Mouse (Mus musculus) MEL (cell line): ENCODE results near the gene Gss. TPM values are rescaled to one million over a fixed set of nuclear protein-coding genes. Genes with fewer than 3 reads are reported as not detected.

ENCODE experiments used
- DNase-seq: peaks from one replicate; pipeline ENCODE4 v3.0.0; 2011; ENCODE audit warnings: low read depth, low spot score
- H3K27ac ChIP-seq: 2 replicates; pipeline ENCODE4 v1.5.1; 2012; ENCODE audit warnings: low read depth, mild to moderate bottlenecking, control low read depth, low read length, moderate library complexity; ENCODE audit not compliant: control insufficient read depth
- H3K27me3 ChIP-seq, 2 experiments: fragments of 150-350 bp in 1 of 2; sonication (generic) in 1 of 2; 2 replicates each; pipeline ENCODE4 v1.6.1; 2012; ENCODE audit warnings: low read length in 2 of 2, mild to moderate bottlenecking in 2 of 2, improper control_type of control experiment in 1 of 2, moderate library complexity in 1 of 2; ENCODE audit not compliant: insufficient read depth in 2 of 2, control insufficient read depth in 1 of 2
- H3K36me3 ChIP-seq, 2 experiments: 2 replicates each; pipeline ENCODE4 v1.6.1; 2012 to 2014; ENCODE audit warnings: low read length in 2 of 2, improper control_type of control experiment in 1 of 2, inconsistent platforms in 1 of 2, mild to moderate bottlenecking in 1 of 2; ENCODE audit not compliant: insufficient read depth in 2 of 2, control insufficient read depth in 1 of 2
- H3K4me1 ChIP-seq, 2 experiments: fragments of 150-350 bp in 1 of 2; sonication (generic) in 1 of 2; 2 replicates each; pipeline ENCODE4 v1.6.1; 2012; ENCODE audit warnings: low read length in 2 of 2, improper control_type of control experiment in 1 of 2, mild to moderate bottlenecking in 1 of 2; ENCODE audit not compliant: insufficient read depth in 2 of 2, control insufficient read depth in 1 of 2
- H3K4me3 ChIP-seq, 2 experiments: fragments of 150-350 bp in 1 of 2; sonication (generic) in 1 of 2; 2 replicates each; pipeline ENCODE4 v1.5.1; 2012; ENCODE audit warnings: low read depth in 2 of 2, low read length in 2 of 2, mild to moderate bottlenecking in 2 of 2, moderate library complexity in 2 of 2, control low read depth in 1 of 2, improper control_type of control experiment in 1 of 2; ENCODE audit not compliant: control insufficient read depth in 1 of 2, insufficient read depth in 1 of 2
- H3K79me2 ChIP-seq: 2 replicates; pipeline ENCODE4 v1.6.1; 2012; ENCODE audit warnings: mild to moderate bottlenecking, low read length, moderate library complexity; ENCODE audit not compliant: control insufficient read depth, poor library complexity, insufficient read depth
- H3K9ac ChIP-seq: 2 replicates; pipeline ENCODE4 v1.6.1; 2012; ENCODE audit warnings: low read depth, mild to moderate bottlenecking, control low read depth, low read length, moderate library complexity; ENCODE audit not compliant: control insufficient read depth, poor library complexity, severe bottlenecking
- H3K9me3 ChIP-seq: fragments of 150-350 bp; sonication (generic); replicated peaks from 2 replicates; pipeline ENCODE4 v1.6.1; 2012; ENCODE audit warnings: mild to moderate bottlenecking, low read length, improper control_type of control experiment, moderate library complexity; ENCODE audit not compliant: insufficient read depth
- BHLHE40 ChIP-seq: IDR thresholded peaks from 2 replicates; pipeline ENCODE4 v1.6.1; 2012; ENCODE audit warnings: low read depth, mild to moderate bottlenecking, inconsistent platforms, low read length, improper control_type of control experiment, borderline replicate concordance
- CHD2 ChIP-seq: IDR thresholded peaks from 2 replicates; pipeline ENCODE4 v1.6.1; 2011; ENCODE audit warnings: low read length, improper control_type of control experiment
- CTCF ChIP-seq, 3 experiments: IDR thresholded peaks in 2 of 3; conservative IDR thresholded peaks in 1 of 3; 2 replicates each; pipeline ENCODE4 v1.5.1; 2011 to 2012; ENCODE audit warnings: low read length in 3 of 3, low read depth in 2 of 3, mild to moderate bottlenecking in 2 of 3, improper control_type of control experiment in 1 of 3, inconsistent platforms in 1 of 3, mixed read lengths in 1 of 3, moderate library complexity in 1 of 3; ENCODE audit not compliant: control insufficient read depth in 1 of 3, insufficient read depth in 1 of 3, poor library complexity in 1 of 3, severe bottlenecking in 1 of 3
- E2F4 ChIP-seq: IDR thresholded peaks from 2 replicates; pipeline ENCODE4 v1.6.1; 2011; ENCODE audit warnings: low read depth, low read length, improper control_type of control experiment, borderline replicate concordance
- ETS1 ChIP-seq: IDR thresholded peaks from 2 replicates; pipeline ENCODE4 v1.6.1; 2012; ENCODE audit warnings: low read depth, mild to moderate bottlenecking, inconsistent platforms, low read length, improper control_type of control experiment, moderate library complexity
- GATA1 ChIP-seq: IDR thresholded peaks from 2 replicates; pipeline ENCODE4 v1.6.1; 2011; ENCODE audit warnings: low read depth, low read length, improper control_type of control experiment
- HCFC1 ChIP-seq: IDR thresholded peaks from 2 replicates; pipeline ENCODE4 v1.6.1; 2012; ENCODE audit warnings: low read depth, mild to moderate bottlenecking, inconsistent platforms, low read length, improper control_type of control experiment, moderate library complexity
- KAT2A ChIP-seq: conservative IDR thresholded peaks from 2 replicates; pipeline ENCODE4 v1.6.1; 2012; ENCODE audit warnings: low read depth, low read length, improper control_type of control experiment, inconsistent platforms
- MAFK ChIP-seq: IDR thresholded peaks from 2 replicates; pipeline ENCODE4 v1.6.1; 2011; ENCODE audit warnings: low read depth, mild to moderate bottlenecking, low read length, improper control_type of control experiment, borderline replicate concordance
- MEF2A ChIP-seq: IDR thresholded peaks from 2 replicates; pipeline ENCODE4 v1.6.1; 2014; ENCODE audit warnings: low read depth, mild to moderate bottlenecking, inconsistent platforms, low read length, improper control_type of control experiment; ENCODE audit not compliant: poor library complexity, insufficient replicate concordance, severe bottlenecking; ENCODE audit errors: extremely low read depth
- NRF1 ChIP-seq: IDR thresholded peaks from 2 replicates; pipeline ENCODE4 v1.6.1; 2014; ENCODE audit warnings: low read depth, mild to moderate bottlenecking, inconsistent platforms, low read length, improper control_type of control experiment, moderate library complexity; ENCODE audit not compliant: poor library complexity, insufficient read depth, severe bottlenecking
- POLR2AphosphoS2 ChIP-seq: IDR thresholded peaks from 2 replicates; pipeline ENCODE4 v1.6.1; 2011; ENCODE audit warnings: low read length, improper control_type of control experiment
- POLR2AphosphoS5 ChIP-seq: IDR thresholded peaks from 2 replicates; pipeline ENCODE4 v1.6.1; 2012; ENCODE audit warnings: low read depth, borderline replicate concordance, mild to moderate bottlenecking, inconsistent platforms, low read length, moderate library complexity, mixed read lengths
- RCOR1 ChIP-seq: IDR thresholded peaks from 2 replicates; pipeline ENCODE4 v1.6.1; 2012; ENCODE audit warnings: low read depth, mild to moderate bottlenecking, inconsistent platforms, low read length, improper control_type of control experiment
- SIN3A ChIP-seq: IDR thresholded peaks from 2 replicates; pipeline ENCODE4 v1.6.1; 2012; ENCODE audit warnings: low read length, improper control_type of control experiment, inconsistent platforms
- TAL1 ChIP-seq: IDR thresholded peaks from 2 replicates; pipeline ENCODE4 v1.6.1; 2012; ENCODE audit warnings: mild to moderate bottlenecking, inconsistent platforms, low read length, moderate library complexity, mixed read lengths
- TBP ChIP-seq: IDR thresholded peaks from 2 replicates; pipeline ENCODE4 v1.8.0; 2011; ENCODE audit warnings: low read depth, low read length, improper control_type of control experiment
- TCF12 ChIP-seq: IDR thresholded peaks from 2 replicates; pipeline ENCODE4 v1.6.1; 2014; ENCODE audit warnings: low read depth, mild to moderate bottlenecking, inconsistent platforms, low read length, improper control_type of control experiment, moderate library complexity
- UBTF ChIP-seq: IDR thresholded peaks from 2 replicates; pipeline ENCODE4 v1.6.1; 2012; ENCODE audit warnings: low read depth, mild to moderate bottlenecking, inconsistent platforms, low read length, improper control_type of control experiment, moderate library complexity, borderline replicate concordance; ENCODE audit not compliant: insufficient read depth
- USF2 ChIP-seq, 2 experiments: IDR thresholded peaks; 2 replicates each; pipeline ENCODE4 v1.6.1; 2011 to 2012; ENCODE audit warnings: improper control_type of control experiment in 2 of 2, low read length in 2 of 2, borderline replicate concordance in 1 of 2, inconsistent platforms in 1 of 2, low read depth in 1 of 2, mild to moderate bottlenecking in 1 of 2; ENCODE audit not compliant: insufficient read depth in 1 of 2
- ZC3H11A ChIP-seq: IDR thresholded peaks from 2 replicates; pipeline ENCODE4 v1.6.1; 2012; ENCODE audit warnings: low read depth, mild to moderate bottlenecking, inconsistent platforms, low read length, improper control_type of control experiment
- ZMIZ1 ChIP-seq: IDR thresholded peaks from 2 replicates; pipeline ENCODE4 v1.6.1; 2012; ENCODE audit warnings: low read depth, mild to moderate bottlenecking, inconsistent platforms, low read length, improper control_type of control experiment, moderate library complexity
- ZNF384 ChIP-seq: IDR thresholded peaks from 2 replicates; pipeline ENCODE4 v1.6.1; 2012; ENCODE audit warnings: low read depth, mild to moderate bottlenecking, inconsistent platforms, low read length, improper control_type of control experiment
- polyA plus RNA-seq, 2 experiments: library from polyadenylated mRNA; stranded (reverse) in 1 of 2; unstranded in 1 of 2; fragments of >175 nt in 1 of 2; fragments of >200 nt in 1 of 2; gene quantifications; 2 replicates each; pipeline versions ENCODE4 v1.2.1 to v1.2.4; 2012; ENCODE audit warnings: low replicate concordance in 2 of 2, low read depth in 1 of 2; ENCODE audit not compliant: insufficient read length in 2 of 2, insufficient read depth in 1 of 2, missing spikeins in 1 of 2
- total RNA-seq: library from RNA; depleted of rRNA; stranded (reverse); fragments of 300-350 nt; gene quantifications from 2 replicates; pipeline ENCODE4 v1.2.3, GENCODE M21; 2012

The Gss gene
- total and polyA plus RNA-seq, 3 experiments, result 21.9 to 24.0 TPM; not detected in 1

- TF ChIP-seq ZNF384 (no peak), CHD2 (no peak), BHLHE40 (no peak), GATA1 (no peak), MAFK (no peak), TBP (no peak), POLR2AphosphoS5 (no peak), UBTF (no peak), CTCF (IDR thresholded peaks at IDR 0.05 in 2 of 3, conservative IDR thresholded peaks at IDR 0.05 in 1 of 3; ENCODE audit: control insufficient read depth in 1 of 3, insufficient read depth in 1 of 3, low read depth in 2 of 3, low read length in 3 of 3, poor library complexity in 1 of 3, severe bottlenecking in 1 of 3) (no peak), USF2 (IDR thresholded peaks at IDR 0.05; ENCODE audit: borderline replicate concordance in 1 of 2, insufficient read depth in 1 of 2, low read depth in 1 of 2, low read length in 2 of 2) (no peak), TCF12 (no peak), KAT2A (no peak)
Observed at GRCm38 (mm10) chr2:155629231-155629661, 36.6 kb upstream of the Gss start (continued).

DNA sequence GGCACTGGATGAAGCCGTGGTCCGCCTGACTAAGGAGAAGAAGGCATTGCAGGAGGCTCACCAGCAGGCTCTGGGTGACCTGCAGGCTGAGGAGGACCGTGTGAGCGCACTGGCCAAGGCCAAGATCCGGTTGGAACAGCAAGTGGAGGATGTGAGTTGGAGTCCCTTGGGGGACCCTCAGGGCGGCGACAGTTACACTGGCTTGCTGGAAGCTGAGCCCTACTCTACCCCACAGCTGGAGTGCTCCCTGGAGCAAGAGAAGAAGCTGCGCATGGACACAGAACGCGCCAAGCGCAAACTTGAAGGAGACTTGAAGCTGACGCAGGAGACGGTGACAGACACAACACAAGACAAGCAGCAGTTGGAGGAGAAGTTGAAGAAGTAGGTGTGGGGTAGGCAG lies 35.9 kb upstream of the Gss start:
- H3K9me3 ChIP-seq, result no peaks in the 10 kb centered on the region
- no peak for DNase-seq
- H3K4me1 ChIP-seq, result peaks cover 0 to 8% of the 10 kb centered on the region in 2 experiments; a peak in 2 of 4 replicates
- no peaks in the 10 kb centered on the region for H3K27me3 ChIP-seq
- H3K36me3 ChIP-seq, result peaks cover 0 to 6% of the 10 kb centered on the region in 2 experiments; a peak in 2 of 4 replicates
- no peak overlapping the region for H3K9ac ChIP-seq
- no peak overlapping the region for H3K4me3 ChIP-seq
- H3K79me2 ChIP-seq, result no peaks in the 10 kb centered on the region; the same call in 1 of the 2 replicates
- no peak for TF ChIP-seq CTCF (IDR thresholded peaks at IDR 0.05 in 2 of 3, conservative IDR thresholded peaks at IDR 0.05 in 1 of 3; ENCODE audit: control insufficient read depth in 1 of 3, insufficient read depth in 1 of 3, low read depth in 2 of 3, low read length in 3 of 3, poor library complexity in 1 of 3, severe bottlenecking in 1 of 3)
- TF ChIP-seq NRF1, result no peak
- TF ChIP-seq E2F4, result no peak
- no peak for TF ChIP-seq TAL1
- TF ChIP-seq ZC3H11A, result no peak
- no peak for TF ChIP-seq HCFC1
- TF ChIP-seq SIN3A, result no peak
- no peak for TF ChIP-seq TCF12
- TF ChIP-seq KAT2A, result no peak
- no peak for TF ChIP-seq MEF2A
- TF ChIP-seq RCOR1, result no peak
- TF ChIP-seq POLR2AphosphoS2, result no peak
- TF ChIP-seq ZMIZ1, result no peak
- no peak for TF ChIP-seq ETS1
- TF ChIP-seq USF2 (IDR thresholded peaks at IDR 0.05; ENCODE audit: borderline replicate concordance in 1 of 2, insufficient read depth in 1 of 2, low read depth in 1 of 2, low read length in 2 of 2), result no peak
- no peak overlapping the region for H3K27ac ChIP-seq
